Mouse (Mus musculus): ENCODE data around the gene Iqcm. TPM values are rescaled to one million over a fixed set of nuclear protein-coding genes. Genes with fewer than 3 reads are reported as not detected.

Iqcm gene
- total RNA-seq, 2 experiments from 2014 or later, result 0.35 to 0.52 TPM

Other genes starting within 250 kb of the Iqcm start
- 100 to 1,000 TPM; 109 to 128 TPM for gene Rasd2, start 234.8 kb upstream of the Iqcm start, total RNA-seq (2021)
- gene Gm10358, start 42.1 kb upstream of the Iqcm start, total RNA-seq (2021), result under 1 TPM in 1 of 2 experiments, not detected in 1; 0.37 TPM

Data from left cerebral cortex, adult 18-20 months (tissue).